Mouse (Mus musculus) lung, adult 18-20 months (tissue): ENCODE measurements around the gene Rab8b.
"Not testable (repeated sequence)": the region's sequence is repeated elsewhere in the genome, so short reads cannot be mapped to it uniquely, and the experiment has no call there.

Source experiments
- DNase-seq, 2 experiments: peaks; one replicate each; pipeline ENCODE4 v3.0.0; 2022; ENCODE audit warnings: mixed read lengths in 2 of 2

The Rab8b gene

DNA sequence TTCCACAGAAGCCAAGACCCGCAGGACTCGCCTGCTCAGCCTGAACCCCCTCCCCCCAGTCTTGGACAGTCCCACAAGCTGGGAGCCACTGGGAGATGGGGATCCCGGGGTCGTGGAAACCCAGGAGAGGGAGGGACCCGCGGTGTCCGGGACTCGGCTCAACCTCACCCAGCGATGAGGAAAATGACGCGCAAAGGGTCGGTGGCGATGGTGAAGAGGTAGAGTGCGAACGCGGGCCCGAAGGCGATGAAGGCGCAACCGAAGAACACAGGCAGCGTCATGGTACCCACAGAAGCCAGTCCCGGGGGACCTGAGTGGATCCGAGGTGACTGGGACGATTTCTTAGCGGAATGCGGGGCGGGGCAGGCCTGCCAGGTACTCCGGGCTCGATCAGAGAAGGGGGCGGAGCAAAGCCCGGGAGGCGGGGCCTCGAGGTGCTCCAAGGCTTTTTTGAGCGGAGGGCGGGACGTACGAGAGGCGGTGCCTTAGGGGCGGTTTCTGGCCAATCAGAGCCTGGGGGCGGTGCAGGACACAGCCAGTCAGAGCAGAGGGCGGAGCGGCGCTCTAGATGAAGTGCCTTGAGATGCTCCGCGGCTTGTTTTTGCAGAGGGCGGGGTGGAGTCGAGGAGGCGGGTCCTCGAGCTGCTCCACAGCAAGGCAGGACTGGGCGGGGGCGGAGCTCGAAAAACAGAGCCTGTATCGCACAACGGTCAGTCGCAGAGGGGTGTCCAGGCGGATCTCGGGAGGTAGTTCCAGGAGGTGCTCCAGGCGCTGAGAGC, 85.0 kb downstream of the Rab8b start, which contains the start of gene Aph1c:
Aph1c (minus strand) TSS at position 409 of the 779 bp plus-strand sequence.
- peak; percentile 100 for DNase-seq

GRCm38 (mm10) chr9:66833851-66834250, 85.6 kb downstream of the Rab8b start:
- peak; percentile 30 to 42 for DNase-seq

- peak in 1 of 2 experiments; percentile 11 for DNase-seq
These were observed 87.0 kb downstream of the Rab8b start for GRCm38 (mm10) chr9:66832366-66832908.

DNA sequence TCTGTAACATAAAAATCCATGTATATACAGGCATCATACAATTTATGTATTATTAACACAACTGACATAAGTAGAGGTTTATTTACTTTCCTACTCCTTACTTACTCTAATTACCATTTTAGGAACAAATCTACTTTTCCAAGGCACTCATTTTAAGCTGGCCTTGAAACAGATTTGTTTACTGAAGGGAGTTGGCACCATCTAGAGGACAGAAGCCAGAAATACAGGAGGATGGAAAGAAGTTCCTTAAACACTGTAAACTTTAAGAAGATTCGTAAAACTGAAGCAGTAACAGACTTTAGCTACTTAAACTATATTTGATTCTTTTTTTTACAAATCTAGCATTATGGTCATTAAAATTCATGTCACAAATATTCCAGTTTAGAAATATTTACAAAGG, 93.5 kb downstream of the Rab8b start:
- DNase-seq = peak in 1 of 2 experiments; percentile 48

GRCm38 (mm10) chr9:66822255-66822654, 97.2 kb downstream of the Rab8b start:
- not testable (repeated sequence) for DNase-seq

DNA sequence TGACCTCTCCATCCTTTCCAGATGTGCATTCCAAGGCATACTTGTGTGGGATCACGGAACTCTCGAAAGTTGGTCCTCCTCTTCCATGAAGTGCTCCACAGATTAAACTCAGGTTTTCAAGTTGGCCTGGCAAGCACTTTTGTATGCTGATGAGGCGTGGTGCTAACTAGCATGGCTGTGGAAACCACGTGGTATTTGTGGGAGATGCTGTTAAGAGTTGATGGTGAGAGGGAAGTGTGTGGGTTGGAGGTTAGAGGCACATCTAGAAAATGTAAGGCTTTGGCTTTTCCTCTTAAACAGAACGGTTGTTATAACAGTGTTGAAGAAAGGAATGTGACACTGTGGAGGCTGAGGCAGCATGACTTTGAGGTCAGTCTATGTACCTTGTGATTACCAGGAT, 98.5 kb downstream of the Rab8b start:
- DNase-seq = no peak

GRCm38 (mm10) chr9:66813392-66813791, 106.1 kb downstream of the Rab8b start:
- no peak for DNase-seq

- not testable (repeated sequence) for DNase-seq
These were observed 113.5 kb downstream of the Rab8b start for GRCm38 (mm10) chr9:66805951-66806350.

DNA sequence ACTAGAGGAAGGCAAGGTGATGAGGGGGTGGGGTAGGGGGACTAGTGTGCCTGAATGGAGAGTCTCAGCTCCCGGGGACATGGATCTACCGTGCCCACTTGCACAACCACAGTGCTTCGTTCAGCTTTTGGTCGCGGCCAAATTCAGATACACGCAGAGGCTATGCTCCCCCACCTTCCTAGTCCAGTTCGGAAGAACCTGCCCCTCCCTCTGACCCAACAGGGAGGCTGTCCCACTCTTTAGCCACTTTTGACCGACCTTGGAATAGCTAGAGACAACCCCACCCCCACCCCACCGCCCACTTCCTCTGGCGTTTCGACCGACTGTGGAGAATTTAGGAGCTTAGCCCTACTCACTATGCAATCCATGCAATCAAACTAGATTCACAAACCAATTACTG, 117.5 kb downstream of the Rab8b start:
- no peak for DNase-seq

- no peak for DNase-seq
These were observed 122.7 kb downstream of the Rab8b start, which contains the start of gene Gm10647 for GRCm38 (mm10) chr9:66796739-66797138. Gene Gm10647 (plus strand): TSS chr9:66797039.

DNA sequence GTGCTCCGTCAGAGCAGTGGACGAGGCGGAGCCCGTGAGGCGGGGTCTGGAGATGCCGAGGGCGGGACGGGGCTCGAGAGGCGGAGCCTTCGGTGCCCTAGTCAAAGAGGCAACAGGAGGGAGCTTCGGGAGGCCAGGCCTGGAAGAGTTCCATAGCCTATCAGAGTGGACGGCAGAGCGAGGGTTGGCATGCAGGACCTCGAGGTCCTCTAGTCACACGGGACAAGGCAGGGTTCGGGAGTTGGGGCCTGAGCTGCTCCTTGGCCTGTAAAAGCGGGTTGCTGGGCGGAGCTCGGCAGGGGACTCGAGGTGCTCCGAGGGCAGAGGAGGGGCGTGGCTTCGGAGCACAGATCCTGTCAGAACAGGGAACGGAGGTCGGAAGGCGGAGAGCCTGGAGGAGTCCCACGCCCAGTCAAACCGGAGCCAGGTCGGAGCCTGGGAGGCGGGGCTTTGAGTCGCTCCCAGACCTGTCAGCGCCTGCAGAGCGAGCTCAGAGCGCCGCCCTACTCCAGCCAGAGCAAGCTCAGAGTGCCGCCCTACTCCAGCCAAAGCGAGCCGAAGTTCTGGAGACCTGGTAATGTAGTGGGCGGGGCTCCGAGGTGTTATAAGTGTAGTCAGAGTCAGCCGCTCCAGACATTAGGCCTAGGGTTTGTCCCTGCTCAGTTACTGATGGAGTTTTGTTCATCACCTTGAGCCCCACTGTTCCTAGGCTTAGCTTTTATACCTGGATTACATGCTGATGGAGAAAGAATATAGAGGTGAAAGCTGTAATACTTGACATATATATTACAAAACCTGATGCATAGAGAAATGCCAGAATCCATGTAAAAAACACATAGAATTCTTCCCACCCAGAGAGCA, 123.8 kb downstream of the Rab8b start, which contains the start of gene Aph1b:
Aph1b (minus strand) TSS at position 27 of the 861 bp plus-strand sequence.
- DNase-seq = peak; percentile 98 to 99

- no peak for DNase-seq
These were observed 124.6 kb downstream of the Rab8b start for GRCm38 (mm10) chr9:66794629-66795463.
